Mouse (Mus musculus): ENCODE measurements around the gene Mdh2. TPM values are rescaled to one million over a fixed set of nuclear protein-coding genes. Genes with fewer than 3 reads are reported as not detected.

Mdh2 gene
- total and polyA plus RNA-seq, 3 experiments = 153 to 799 (median 245) TPM

DNA sequence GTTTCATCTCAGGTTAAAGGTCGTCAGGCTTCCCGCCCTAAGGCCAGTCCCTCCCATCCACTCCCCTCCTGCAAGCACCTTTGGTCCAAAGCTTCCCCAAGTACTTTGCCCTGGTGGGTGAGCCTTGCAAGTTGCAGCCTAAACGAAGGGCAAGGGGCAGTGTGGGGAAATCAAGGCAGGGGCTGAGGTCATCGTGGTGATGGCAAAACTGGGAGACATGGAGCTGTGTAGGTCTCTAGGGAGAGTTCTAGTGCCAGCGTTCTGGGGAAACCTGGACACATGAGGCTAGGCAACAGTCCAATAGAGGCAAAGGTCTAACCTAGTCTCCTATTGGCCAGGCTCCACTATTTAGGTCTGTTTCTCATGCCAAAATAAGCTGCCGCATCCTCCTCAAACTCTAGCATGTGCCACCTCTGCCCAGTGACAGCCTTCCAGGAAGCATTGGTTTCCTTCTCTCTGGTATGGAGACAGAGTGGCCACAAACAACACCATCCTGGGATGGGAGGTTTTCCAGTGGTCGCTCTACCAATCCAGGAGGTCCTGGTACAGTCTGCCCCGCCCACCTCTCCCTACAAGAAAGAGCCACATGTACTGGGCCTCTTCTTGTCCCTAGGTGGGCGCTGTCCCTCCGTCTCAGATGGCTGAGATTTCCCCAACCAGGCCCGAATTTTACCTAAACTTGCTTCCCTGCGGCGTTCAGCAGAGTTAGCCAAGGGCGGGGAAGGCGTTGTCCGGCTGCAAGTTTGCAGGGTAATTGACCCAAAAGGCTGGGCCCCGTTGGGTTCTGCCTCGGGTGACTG is 35.1 kb upstream of the Mdh2 start:
- DNase-seq (ENCODE audit: low spot score) = no peak
- TF ChIP-seq GATA2 (IDR thresholded peaks at IDR 0.05; ENCODE audit: borderline replicate concordance, low read depth, low read length) = no peak
- TF ChIP-seq CTCF (IDR thresholded peaks at IDR 0.05; ENCODE audit: low read depth, low read length) = no peak
- no peak for TF ChIP-seq GATA1 (IDR thresholded peaks at IDR 0.05; ENCODE audit: borderline replicate concordance, low read length)
- no peak for TF ChIP-seq POLR2AphosphoS5 (IDR thresholded peaks at IDR 0.05; ENCODE audit: insufficient replicate concordance, low read depth, low read length)
- no peak for TF ChIP-seq TAL1 (conservative IDR thresholded peaks at IDR 0.05; ENCODE audit: low read depth, low read length)
- Histone ChIP-seq H3K27me3 (ENCODE audit: insufficient read depth, low read length) (peaks cover 10% of the 10 kb centered on the region), H3K4me3 (ENCODE audit: low read depth, low read length) (peak overlapping the region; percentile 82), H3K4me1 (ENCODE audit: insufficient read depth, low read depth, low read length) (peaks cover 19% of the 10 kb centered on the region), H3K9me3 (replicated peaks) (0 out of 2 replicates have a peak, but pooled peaks cover 3% of the 10 kb centered on the region), H3K36me3 (replicated peaks) (peaks cover 29% of the 10 kb centered on the region)
- ATAC-seq (ENCODE audit: extremely low read depth, insufficient number of reproducible peaks, low FRiP score, poor library complexity, severe bottlenecking) = no peak

DNA sequence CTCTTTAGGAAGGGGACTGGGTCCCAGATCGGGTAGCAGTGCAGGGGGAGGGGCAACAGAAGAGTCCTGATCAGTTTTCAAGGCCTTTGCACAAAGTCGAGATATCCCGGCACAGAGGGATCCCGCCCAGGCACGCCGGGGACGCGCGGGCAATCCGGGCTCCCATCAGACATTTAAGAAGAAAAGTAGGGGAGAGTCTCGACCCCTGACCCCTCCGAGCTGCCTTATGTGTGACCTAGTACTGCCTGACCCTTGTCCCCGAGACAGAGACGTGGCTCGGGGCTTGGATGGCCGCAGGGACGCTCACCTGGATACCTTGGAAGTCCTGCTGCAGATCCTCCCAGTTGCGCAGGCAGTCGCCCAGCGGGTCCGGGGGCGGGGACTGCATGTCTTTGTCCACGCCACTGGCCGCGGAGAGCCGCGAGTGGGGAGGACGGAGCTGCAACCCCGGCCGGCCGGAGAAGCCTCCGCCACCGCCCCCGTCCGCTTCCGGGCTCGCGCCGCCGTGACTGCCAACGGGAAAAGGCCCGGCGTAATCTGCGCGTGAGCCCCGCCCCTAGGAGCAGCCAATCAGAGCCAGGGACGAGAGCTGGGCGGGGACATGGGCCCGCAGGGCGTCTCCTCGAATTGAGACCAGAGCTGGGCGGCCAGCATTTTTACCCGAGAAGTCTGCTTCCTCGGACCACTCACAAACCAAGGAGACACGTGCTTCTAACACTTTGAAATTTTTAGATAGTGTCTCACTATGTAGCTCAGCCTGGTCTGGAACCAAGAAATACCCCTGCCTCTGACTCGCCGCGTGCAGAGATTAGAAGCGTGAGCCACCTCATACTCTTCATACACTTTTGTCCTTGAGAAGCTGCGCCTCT is 34.3 kb upstream of the Mdh2 start, which contains the start of gene Tmem120a:
Tmem120a (minus strand) TSS at position 708 of the 869 bp plus-strand sequence.
- peaks cover 25% of the 10 kb centered on the region for H3K36me3 ChIP-seq (replicated peaks)
- DNase-seq (ENCODE audit: low spot score) (peak; percentile 97), ATAC-seq (ENCODE audit: extremely low read depth, insufficient number of reproducible peaks, low FRiP score, poor library complexity, severe bottlenecking) (peak; percentile 91)
- TF ChIP-seq GATA1 (IDR thresholded peaks at IDR 0.05; ENCODE audit: borderline replicate concordance, low read length) (no peak), GATA2 (IDR thresholded peaks at IDR 0.05; ENCODE audit: borderline replicate concordance, low read depth, low read length) (no peak), CTCF (IDR thresholded peaks at IDR 0.05; ENCODE audit: low read depth, low read length) (no peak), POLR2AphosphoS5 (IDR thresholded peaks at IDR 0.05; ENCODE audit: insufficient replicate concordance, low read depth, low read length) (no peak), TAL1 (conservative IDR thresholded peaks at IDR 0.05; ENCODE audit: low read depth, low read length) (no peak)
- H3K4me1 ChIP-seq (ENCODE audit: insufficient read depth, low read depth, low read length) = peaks cover 19% of the 10 kb centered on the region
- peaks cover 16% of the 10 kb centered on the region for H3K27me3 ChIP-seq (ENCODE audit: insufficient read depth, low read length)
- H3K4me3 ChIP-seq (ENCODE audit: low read depth, low read length) = peak within 1 kb of the TSS; percentile 82
- 0 out of 2 replicates have a peak, but pooled peaks cover 3% of the 10 kb centered on the region for H3K9me3 ChIP-seq (replicated peaks)

DNA sequence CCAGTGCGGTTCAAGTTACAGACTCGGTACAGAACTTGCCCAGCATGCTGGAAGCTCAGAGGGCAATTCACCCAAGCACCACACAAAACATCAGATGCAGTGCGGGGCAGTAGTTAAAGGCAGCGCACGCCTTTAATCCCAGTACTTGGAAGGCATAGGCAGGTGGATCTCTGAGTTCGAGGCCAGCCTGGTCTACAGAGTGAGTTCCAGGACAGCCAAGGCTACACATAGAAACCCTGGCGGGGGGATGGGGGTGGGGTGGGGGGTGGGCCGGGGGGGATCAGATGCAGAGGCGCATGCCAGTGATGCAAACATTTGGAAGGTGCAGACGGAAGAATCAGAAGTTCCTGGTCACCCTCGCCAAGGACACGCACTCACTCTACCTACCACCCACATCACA is 33.5 kb upstream of the Mdh2 start:
- H3K4me1 ChIP-seq (ENCODE audit: insufficient read depth, low read depth, low read length) = peaks cover 19% of the 10 kb centered on the region
- H3K27me3 ChIP-seq (ENCODE audit: insufficient read depth, low read length) = peaks cover 18% of the 10 kb centered on the region
- H3K9me3 ChIP-seq (replicated peaks) = 0 out of 2 replicates have a peak, but pooled peaks cover 3% of the 10 kb centered on the region
- no peak overlapping the region; the same call in 1 of the 2 replicates for H3K4me3 ChIP-seq (ENCODE audit: low read depth, low read length)
- no peak for TF ChIP-seq TAL1 (conservative IDR thresholded peaks at IDR 0.05; ENCODE audit: low read depth, low read length)
- TF ChIP-seq CTCF (IDR thresholded peaks at IDR 0.05; ENCODE audit: low read depth, low read length) = no peak
- no peak for TF ChIP-seq POLR2AphosphoS5 (IDR thresholded peaks at IDR 0.05; ENCODE audit: insufficient replicate concordance, low read depth, low read length)
- TF ChIP-seq GATA2 (IDR thresholded peaks at IDR 0.05; ENCODE audit: borderline replicate concordance, low read depth, low read length) = no peak
- no peak for TF ChIP-seq GATA1 (IDR thresholded peaks at IDR 0.05; ENCODE audit: borderline replicate concordance, low read length)
- H3K36me3 ChIP-seq (replicated peaks) = peaks cover 21% of the 10 kb centered on the region
- DNase-seq (ENCODE audit: low spot score) (no peak), ATAC-seq (ENCODE audit: extremely low read depth, insufficient number of reproducible peaks, low FRiP score, poor library complexity, severe bottlenecking) (no peak)

GRCm38 (mm10) chr5:135751041-135751440 is 27.2 kb upstream of the Mdh2 start:
- TF ChIP-seq POLR2AphosphoS5 (IDR thresholded peaks at IDR 0.05; ENCODE audit: insufficient replicate concordance, low read depth, low read length) = no peak
- no peak for TF ChIP-seq CTCF (IDR thresholded peaks at IDR 0.05; ENCODE audit: low read depth, low read length)
- no peak for TF ChIP-seq GATA2 (IDR thresholded peaks at IDR 0.05; ENCODE audit: borderline replicate concordance, low read depth, low read length)
- no peak for TF ChIP-seq GATA1 (IDR thresholded peaks at IDR 0.05; ENCODE audit: borderline replicate concordance, low read length)
- no peak for TF ChIP-seq TAL1 (conservative IDR thresholded peaks at IDR 0.05; ENCODE audit: low read depth, low read length)
- no peaks in the 10 kb centered on the region for H3K36me3 ChIP-seq (replicated peaks)
- peaks cover 29% of the 10 kb centered on the region for H3K27me3 ChIP-seq (ENCODE audit: insufficient read depth, low read length)
- 0 out of 2 replicates have a peak, but pooled peaks cover 3% of the 10 kb centered on the region for H3K9me3 ChIP-seq (replicated peaks)
- H3K4me3 ChIP-seq (ENCODE audit: low read depth, low read length) = no peak overlapping the region
- no peak for DNase-seq (ENCODE audit: low spot score)
- no peaks in the 10 kb centered on the region for H3K4me1 ChIP-seq (ENCODE audit: insufficient read depth, low read depth, low read length)
- ATAC-seq (ENCODE audit: extremely low read depth, insufficient number of reproducible peaks, low FRiP score, poor library complexity, severe bottlenecking) = no peak

DNA sequence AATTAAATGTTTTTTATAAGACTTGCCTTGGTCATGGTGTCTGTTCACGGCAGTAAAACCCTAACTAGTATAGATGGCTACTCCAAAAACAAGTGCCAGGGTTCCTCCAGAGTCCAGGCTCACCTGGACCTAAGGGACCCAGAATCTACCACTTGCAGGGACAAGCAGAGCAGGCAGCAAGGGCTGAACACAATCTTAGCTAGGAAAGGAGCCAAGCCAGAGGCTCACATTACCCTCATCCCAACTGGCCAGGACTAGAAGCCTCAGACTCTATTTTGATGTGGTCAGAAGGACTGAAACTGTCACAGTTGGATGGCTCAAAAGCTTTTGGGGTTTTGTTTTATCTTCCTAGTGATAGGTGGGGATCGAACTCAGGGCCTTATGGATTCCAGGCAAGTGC is 26.7 kb upstream of the Mdh2 start:
- H3K4me1 ChIP-seq (ENCODE audit: insufficient read depth, low read depth, low read length) = no peaks in the 10 kb centered on the region
- ATAC-seq (ENCODE audit: extremely low read depth, insufficient number of reproducible peaks, low FRiP score, poor library complexity, severe bottlenecking) (no peak), DNase-seq (ENCODE audit: low spot score) (no peak)
- H3K27me3 ChIP-seq (ENCODE audit: insufficient read depth, low read length) = peaks cover 30% of the 10 kb centered on the region
- H3K36me3 ChIP-seq (replicated peaks) = no peaks in the 10 kb centered on the region
- TF ChIP-seq GATA2 (IDR thresholded peaks at IDR 0.05; ENCODE audit: borderline replicate concordance, low read depth, low read length) (no peak), CTCF (IDR thresholded peaks at IDR 0.05; ENCODE audit: low read depth, low read length) (no peak), GATA1 (IDR thresholded peaks at IDR 0.05; ENCODE audit: borderline replicate concordance, low read length) (no peak), TAL1 (conservative IDR thresholded peaks at IDR 0.05; ENCODE audit: low read depth, low read length) (no peak), POLR2AphosphoS5 (IDR thresholded peaks at IDR 0.05; ENCODE audit: insufficient replicate concordance, low read depth, low read length) (no peak)
- H3K9me3 ChIP-seq (replicated peaks) = 0 out of 2 replicates have a peak, but pooled peaks cover 3% of the 10 kb centered on the region
- H3K4me3 ChIP-seq (ENCODE audit: low read depth, low read length) = no peak overlapping the region

Data from G1E (cell line).